Mouse (Mus musculus) retina, embryonic 14.5 days (tissue): Measurements from ENCODE around the gene Pld1.

Source experiments
- DNase-seq: peaks from one replicate; pipeline ENCODE4 v3.0.0-alpha.2; 2015; ENCODE audit warnings: low spot score

Pld1 gene

DNA sequence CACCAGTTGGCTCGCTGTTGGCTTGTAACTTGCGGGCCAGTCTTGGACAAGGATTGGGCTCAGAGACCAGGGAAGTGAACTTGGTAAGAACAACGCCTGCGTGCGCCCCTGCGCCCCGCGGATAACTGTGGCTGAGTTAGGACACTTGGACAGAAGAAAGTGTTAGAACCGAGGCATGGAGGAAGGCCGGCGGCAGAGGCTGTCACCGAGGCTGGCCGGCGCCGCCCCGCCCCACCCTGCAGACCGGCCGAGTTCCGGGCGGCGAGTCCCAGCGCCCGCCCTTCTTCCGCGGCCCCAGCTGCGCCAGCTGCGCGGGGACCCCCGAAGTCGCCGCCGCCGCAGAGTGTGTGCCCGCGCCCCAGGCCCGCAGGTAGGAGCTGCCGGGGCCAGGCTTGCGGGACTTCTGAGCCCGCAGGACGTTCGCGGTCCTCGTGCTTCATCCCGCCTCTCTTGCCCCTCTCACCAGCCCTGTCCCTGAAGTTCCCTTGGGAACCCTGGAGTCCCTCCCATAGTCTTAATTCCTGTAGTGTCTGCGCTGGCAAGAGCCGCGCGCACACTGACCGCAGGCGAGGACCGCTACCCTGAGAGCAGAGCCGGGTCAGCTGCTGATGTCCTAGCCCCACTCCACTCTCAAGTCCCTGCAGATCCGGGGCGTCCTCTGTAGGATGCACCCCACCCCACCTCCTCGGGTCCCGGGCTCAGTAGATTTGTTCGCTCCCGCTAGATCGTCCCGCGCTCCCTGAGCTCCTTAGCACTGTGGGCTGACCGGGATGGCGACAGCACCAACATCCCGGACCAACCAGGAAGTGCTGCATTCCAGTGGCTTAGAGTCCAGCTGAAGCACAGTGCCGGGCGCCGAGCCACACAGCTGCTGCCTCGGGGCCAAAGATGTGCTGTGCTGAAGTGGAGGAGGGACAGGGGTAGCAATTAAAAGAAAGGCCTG, at the start of gene Pld1:
Gene Pld1 (plus strand): TSS at position 315 of the 943 bp plus-strand sequence.
- DNase-seq = peak; percentile 61

DNA sequence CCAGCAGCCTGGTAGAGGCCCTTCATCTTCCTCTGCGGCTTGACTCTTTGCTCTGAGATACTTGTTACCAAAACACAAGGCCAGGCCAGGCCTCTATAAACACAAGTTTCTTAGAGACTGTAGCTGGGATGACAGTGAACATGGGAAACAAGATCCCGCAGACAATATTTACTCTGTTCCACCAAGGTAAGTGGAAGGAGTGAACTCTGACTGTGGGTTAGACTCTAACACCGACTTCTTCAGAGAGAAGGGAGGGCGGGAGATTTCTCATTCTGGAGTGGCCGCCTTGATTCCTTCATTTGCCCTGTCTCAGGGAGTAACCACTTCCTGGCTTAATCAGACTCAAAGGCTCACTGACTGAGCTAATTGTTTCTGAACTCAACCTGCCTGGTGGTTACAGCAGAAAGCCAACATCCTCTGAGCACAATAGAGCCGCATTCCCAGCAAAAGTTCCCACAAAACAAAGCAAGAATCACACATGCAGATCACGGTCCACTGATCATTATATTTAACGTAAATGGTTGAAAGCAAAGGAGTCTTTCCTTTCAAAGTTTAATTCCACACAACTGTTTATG, 42.1 kb upstream of the Pld1 start, which contains the start of gene Tmem212:
Gene Tmem212 (minus strand): TSS at position 51 of the 575 bp plus-strand sequence.
- no peak for DNase-seq

DNA sequence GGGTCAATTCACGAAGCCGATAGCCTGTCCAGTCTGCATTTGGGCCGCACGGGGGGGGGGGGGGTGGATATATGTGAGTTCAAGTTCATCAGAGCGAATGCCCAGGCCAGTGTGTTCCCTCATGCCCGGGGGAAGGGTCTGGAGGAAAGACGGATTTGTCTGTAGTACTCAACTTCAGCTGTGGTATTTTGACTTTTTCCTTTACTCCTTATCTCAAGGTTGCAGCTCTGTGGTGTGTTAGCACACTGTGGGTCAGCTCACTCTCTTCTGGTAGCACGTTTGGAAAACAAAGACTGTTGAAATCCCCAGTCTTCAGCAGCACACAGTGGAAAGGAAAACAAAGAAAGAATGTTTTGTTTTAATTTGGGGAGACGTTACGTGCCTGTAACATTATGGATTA, 40.3 kb upstream of the Pld1 start:
- no peak for DNase-seq

DNA sequence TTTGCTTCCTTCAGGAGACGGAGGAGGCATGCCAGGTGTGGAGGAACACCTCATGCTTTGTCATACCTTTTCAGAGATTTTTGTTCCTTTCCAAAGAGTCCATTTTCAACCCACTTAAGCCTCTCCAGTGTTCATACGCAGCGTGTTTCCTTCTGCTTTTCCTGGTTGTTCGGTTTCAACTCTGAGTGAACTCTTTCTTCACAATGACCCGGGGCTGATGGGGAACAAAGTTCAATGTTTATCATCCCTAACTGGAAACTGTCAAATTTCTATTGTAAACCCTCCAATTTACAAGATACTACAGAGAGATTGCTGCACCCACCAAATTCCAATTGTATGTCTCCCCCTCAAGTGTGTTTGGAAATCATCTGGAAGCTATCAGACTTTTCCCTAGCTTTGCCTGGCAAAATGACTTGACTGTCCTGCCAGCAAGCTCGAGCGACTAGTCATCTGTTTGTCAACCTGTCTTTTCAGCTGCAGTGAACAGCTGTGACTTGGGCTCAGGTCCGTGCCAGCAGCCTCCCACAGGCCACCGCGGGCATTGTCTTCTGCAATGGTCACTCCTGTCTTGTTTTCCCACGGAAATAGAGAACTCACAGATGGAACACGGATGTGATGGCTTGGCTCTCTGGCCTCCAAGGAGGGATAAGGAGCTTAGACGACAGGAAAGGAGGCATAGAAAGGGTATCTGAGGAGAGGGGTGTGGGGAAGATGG, 39.3 kb upstream of the Pld1 start:
- no peak for DNase-seq

DNA sequence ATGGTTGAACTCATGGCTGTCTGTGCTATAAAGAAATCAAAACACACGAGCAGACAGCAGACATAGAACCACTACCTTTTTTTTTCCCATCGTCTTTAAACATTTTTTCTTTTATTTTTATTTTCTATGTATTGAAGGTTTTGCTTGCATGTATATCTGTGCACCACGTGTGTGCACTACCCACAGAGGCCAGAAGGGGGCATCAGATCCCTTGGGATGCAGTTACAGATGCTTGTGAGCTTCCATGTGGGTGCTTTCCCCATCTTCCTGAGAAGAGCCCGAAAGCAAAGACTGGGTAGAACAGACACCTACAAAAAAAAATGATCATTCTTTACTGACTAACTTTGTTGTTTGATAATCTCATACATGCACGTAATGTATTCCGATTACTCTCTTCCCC, 36.6 kb upstream of the Pld1 start:
- DNase-seq = no peak

DNA sequence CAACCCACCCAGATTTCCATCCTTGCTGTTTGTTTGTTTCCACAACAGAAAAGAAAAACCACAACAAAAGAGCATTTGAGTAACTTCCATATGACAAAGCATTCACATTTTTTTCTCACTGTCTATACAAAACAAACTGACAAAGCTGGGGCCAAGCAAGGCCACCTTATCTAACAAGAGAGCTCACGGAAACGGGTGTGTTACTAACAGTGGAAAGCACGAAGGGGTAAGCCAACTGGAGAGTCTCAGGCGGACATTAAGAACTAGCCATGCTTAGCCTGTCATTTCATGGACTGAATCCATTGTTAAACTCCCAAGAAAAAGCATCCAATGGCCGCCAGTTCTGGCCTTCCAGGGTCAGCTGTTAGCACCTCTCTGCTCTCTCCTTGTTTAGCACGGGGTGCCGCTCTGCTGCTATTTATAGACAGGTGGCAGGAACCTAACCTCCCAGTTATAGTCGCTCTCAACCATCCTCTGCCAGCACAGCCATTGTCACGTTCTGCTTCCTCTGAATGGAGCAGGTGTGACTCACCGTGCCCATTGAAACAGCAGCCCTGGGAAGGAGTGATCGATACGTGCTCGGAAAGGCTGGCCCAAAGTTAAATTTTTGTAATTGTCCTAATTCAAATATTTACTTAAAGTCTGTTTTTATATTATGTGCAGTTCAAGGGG, 33.7 kb upstream of the Pld1 start:
- no peak for DNase-seq

DNA sequence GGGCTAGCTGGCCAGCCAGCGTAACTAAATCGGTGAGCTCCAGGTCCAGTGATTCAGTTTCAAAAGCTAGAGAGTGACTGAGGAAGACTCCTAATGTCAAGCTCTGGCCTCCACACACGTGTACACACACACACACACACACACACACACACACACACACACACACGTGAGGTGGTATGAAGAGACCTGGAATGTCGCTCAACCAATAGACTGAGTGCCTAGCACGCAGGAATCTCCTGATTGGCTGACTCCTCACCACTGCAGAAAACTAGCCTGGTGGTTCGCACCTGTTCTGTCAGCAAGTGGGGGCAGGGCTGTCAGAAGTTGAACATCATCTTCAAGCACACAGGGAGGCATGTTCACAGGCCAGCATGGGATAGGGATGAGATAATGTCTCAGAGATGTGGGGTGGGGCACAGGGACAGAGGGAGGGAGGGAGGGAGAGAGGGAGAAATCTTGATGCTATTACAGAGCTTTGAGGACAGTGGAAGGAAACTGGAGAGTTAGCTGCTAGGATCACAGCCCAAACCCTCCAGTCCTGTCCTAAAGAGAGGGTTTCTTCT, 31.8 kb upstream of the Pld1 start:
- DNase-seq = peak; percentile 22

DNA sequence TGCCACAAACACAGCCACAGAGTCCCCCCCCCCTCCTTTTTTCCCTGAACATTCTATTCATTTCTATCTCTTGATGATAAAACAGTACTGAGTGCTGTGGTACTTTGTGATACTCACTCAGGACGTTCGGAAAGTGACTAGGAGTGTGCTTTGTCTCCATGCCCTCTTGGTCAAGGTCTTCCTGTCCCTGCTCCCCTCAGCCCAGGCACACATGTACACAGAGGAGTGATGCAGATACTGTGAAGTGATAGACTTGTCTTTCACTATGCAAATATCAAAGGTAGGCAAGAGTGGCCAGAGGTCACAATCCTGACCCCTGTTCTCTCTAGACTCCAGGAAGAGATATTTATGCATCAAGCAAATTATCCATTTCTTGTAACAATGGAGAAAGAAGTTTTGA, 31.2 kb upstream of the Pld1 start:
- no peak for DNase-seq

DNA sequence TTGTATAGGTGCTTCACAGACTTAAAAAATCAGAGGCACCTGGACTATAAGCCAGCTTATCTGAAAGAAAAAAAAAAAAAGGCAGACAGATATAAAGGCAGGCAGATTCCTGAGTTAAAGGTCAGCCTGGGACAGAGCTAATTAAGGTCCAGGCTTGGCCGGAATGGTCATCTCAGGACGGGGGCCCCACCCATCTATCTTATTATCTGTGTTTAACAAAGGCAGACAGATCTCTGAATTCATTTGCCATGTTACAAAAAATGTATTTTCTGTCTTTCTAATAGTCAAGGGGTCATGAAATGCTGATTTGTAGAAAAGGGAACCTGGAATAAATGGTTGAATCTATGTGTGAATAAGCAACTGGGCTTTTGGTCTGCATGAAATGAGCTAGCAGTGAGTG, 30.2 kb upstream of the Pld1 start:
- no peak for DNase-seq

DNA sequence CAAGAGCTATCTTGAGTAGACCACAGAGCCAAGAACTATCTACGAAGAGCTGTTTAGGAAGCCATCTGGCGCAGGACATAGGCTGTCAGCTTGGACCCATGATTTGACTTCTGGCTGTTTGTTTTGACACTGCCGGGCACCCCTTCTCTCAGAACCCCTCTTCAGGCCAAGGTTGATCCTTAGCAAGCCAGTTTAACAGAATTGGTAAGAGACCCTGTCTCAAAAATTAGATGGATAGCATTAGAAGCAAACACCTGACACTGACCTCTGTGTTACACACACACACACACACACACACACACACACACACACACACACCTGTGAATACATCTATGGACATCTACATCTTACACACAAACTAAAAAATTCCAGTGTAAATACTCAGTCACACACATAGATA, 29.5 kb upstream of the Pld1 start:
- no peak for DNase-seq

DNA sequence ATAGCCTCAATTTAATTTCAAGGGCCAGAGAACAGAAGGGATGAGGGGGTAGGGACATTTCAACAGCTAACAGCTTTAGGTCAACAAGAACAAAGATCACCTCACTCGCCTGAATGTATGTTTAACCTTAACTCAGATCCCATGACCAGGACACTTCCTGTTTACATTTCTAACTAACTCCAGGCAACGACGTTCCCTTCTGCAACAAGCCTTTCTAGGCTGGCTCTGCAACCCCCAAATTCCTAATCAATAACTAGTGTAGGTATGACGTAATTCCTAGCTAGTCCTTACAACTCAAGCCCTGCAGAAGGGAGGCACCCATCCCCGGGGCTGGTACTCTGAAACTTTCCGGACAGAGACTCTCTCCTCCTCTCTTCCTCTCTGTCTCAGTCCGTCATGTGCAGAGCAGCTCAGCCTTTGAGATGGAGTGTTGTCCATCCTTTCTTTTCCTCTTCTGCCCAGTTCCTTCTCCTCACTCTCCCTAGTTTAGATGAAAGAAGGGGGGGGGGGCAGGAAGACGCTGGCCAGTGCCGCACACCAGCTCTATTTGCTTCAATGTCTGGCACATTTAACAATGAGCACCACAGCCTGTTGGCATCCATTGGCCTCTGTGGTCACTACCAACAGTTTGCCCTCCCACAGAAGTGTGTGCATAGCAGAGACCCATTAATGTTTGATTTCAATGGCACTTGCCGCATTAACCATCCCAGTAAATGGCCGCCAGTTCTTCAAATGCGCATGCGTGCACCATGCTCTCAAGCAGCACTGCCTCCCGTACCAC, 19.6 kb upstream of the Pld1 start:
- DNase-seq = no peak

DNA sequence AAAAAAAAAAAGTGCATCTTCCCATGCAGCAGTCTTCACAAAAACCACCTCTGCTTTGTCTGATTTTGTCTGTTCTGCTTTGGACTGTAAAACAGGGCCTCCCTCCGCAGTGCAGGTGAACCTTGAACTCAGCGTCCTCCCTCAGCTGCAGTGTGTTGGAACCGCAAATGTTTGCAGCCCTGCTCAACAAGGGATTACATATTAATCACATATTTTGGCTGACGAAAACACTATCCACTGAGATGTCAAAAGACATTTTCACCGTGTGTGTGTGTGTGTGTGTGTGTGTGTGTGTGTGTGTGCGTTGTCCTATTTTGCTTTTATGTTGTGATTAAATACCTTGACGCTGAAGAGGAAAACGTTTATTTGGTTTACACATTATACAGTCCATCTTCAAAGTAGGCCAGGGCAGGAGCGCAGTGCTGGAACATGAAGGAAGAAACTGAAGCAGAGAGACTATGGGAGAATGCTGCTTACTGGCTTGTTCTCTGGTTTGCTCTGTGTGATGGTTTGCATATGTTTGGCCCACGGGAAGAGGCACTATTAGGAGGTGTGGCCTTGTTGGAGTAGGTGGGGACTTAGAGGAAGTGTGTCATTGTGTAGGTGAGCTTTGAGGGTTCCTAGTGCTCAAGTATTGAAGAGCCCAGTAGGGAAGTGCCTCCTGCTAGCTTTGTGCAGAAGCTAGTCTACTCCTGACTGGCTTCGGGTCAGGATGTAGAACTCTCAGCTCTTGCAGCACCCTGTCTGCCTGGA, 17.1 kb upstream of the Pld1 start:
- no peak for DNase-seq

DNA sequence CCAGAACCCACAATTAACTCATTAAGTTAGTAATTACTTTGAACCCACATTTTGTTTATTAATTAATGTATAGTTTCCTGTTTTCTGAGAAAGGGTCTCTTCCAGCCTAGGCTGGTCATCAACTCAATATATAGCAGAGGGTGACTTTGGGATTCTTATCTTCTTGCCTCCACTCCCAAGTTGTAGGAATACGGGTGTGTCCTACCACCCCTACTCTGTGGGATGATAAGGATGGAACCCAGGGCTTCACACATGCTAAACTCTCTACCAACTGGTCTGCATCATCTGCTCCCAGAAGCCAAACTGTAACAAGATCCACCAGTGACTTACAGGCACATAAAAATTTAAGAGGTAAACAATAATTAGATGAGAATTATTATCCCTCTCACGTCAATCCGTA, 14.5 kb upstream of the Pld1 start:
- DNase-seq = no peak

DNA sequence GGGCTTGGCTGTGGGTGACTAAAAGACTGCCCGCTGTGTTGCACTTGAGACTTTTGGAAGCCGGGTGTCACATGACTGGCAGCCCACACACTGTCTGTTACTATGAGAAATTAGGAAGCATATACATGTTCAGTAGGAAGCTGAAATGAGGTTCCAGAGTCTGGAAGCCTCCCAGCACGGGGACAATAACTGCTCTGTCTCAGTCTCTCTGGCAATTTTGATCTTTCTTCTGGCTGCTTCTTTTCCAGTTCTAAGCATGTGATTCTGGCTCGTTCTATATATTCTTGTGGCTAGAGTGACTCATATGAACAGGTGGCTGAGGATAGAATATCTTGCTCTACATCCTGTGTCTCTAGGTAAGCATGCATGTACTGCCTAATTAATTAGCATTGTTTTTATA, 9.3 kb upstream of the Pld1 start:
- no peak for DNase-seq

DNA sequence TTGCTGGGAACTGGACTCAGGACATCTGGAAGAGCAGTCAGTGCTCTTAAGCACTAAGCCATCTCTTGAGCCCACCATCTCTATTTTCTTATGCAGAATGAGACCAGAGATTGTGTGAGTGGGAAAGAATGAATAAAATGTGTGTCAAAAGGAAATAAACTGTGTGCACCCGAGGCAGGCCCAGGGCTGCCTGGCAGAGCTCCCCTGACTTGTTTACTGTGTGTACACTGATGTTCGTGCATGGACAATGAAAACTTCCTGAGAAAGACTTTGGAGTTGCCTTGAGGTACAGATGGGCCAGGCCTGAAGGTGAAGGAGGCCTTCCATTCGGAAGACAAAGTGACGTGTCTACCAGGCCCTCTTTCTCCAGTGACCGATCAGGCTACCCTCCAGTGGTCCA, 6.1 kb upstream of the Pld1 start:
- DNase-seq = no peak

DNA sequence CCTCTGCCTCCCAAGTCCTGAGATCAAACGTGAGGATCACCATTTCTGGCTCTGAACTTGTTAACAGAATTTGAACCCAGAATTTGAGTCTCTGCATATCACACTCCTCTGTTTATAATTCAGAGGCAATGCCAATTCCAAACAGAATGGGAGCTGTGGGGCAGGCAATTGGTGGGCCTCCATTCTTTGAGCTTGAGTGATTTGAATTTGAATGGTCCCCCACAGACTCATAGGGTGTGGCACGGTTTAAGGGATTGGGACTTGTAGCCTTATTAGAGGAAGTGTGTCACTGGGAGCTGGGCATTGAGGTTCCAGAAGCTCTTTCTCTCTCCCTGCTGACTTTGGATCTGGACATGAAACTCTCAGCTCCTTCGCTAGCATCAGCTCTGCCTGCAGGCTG, 2.9 kb upstream of the Pld1 start:
- no peak for DNase-seq

DNA sequence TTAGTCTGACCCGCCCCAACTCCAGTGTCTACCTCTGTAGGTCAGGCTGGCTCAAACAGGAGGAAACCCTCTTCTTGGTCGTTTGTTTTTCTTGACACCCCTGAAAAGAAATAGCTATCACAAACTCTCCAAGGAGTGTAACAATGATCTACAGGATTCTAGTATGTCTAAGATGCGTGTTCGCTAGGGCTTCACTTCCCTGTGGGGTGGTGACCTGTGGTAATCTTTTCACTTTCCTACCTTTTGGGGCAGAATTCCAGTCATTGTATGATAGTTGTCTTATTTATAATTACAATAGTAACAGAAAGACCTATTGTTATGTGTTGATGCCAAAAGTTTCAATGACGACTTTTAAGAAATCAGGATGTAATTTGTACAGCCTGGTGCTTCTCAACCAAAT, 1.8 kb upstream of the Pld1 start:
- no peak for DNase-seq

DNA sequence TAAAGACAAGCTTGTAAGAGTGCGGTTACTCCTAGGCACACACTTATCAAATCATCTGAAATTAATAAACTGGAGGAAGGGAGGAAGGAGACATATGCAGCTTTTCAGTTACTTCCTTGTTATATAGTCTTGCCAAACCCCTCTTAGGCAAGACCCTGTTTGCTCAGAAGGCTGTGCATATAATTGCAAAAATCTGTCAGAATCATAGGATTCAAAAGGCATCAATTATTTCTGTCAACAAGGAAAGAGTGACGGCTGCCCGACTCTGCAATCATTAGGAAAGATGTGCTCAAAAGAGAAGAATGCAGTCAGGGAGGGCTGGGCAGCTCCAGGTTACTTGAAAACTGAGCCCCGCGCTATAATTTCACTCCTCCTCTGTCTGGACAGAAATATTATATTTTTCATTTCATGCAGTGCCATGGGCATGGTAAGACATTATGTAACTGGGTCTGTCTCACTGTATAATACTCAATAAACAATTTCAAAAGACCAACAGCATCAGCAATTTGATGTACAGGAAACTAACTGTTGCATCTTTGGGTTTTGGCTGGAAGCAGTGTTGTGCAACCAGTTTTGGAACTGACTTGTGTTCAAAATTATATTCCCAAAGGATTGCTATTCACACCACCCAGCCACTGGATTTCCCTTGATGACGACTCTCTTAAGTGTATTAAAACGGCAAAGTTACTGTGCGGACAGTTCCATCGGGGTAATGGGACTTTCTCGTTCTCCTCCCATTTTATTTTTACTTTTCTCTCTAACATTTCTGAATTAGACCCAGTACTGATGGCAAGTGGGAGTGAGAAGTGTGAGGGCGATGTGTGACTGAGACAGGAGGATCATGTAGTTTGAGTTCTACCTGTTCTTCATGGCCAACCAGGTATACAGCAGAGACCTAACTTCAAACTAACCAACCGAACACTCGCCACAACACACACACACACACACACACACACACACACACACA, 1.1 kb upstream of the Pld1 start:
- DNase-seq = no peak

DNA sequence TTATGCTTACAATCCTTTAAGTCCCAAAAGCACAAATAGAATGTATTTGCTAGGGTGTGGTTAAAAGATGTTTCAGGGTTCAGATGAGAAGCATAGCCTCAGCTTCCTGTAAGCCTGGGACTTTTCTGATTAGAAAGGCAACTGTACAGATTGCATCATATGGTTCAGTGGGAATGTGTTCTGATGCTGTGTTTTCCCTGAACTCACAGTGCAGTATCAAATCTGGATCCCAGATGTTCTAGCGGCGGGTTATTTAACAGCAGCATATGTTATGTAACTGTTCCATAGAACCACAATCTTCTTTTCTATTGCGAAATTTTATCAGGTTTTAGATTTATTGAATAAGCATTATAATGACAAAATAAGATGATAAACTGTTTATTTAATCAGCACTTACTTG, 3.1 kb downstream of the Pld1 start:
- DNase-seq = no peak
